Mouse (Mus musculus): ENCODE measurements around the gene Tube1.
"Not testable (repeated sequence)": the region's sequence is repeated elsewhere in the genome, so short reads cannot be mapped to it uniquely, and the experiment has no call there.

GRCm38 (mm10) chr10:39198216-39198615 lies 64.4 kb downstream of the Tube1 start:
- not testable (repeated sequence) for TF ChIP-seq POLR2A (IDR thresholded peaks at IDR 0.05; ENCODE audit: control insufficient read depth, low read depth, low read length); CTCF (IDR thresholded peaks at IDR 0.05; ENCODE audit: control insufficient read depth, insufficient read depth, insufficient replicate concordance, low read depth, low read length)

All from testis, adult 2 months (tissue).